Mouse (Mus musculus): ENCODE measurements around the gene Ankrd13c.
"Not testable (repeated sequence)": the region's sequence is repeated elsewhere in the genome, so short reads cannot be mapped to it uniquely, and the experiment has no call there.

Ankrd13c gene

DNA sequence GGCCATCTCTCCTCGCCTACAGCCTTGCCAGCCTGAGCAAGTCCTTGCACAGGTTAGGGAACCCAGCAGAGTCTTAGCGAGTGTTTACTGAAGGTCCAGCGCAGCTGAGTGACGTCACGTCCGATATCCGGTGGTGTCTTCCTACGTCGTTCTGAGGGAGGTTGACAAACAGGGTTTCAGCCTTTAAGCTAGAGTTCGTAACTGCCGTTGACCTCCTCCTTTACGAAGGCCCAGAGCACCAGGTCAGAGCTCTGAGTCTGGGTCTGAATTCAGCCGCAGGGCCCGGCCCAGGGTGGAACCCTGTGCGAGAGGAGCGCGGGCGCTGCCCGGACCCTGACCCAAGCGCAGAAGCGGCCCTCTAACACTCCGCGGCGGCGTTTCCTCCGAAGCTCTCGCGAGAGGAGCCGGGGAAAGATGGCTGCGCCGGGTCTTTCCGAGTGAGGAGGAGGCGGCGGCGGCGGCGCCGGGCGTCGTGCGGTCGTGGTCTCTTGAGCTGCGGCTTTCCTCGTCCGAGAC lies at the start of gene Ankrd13c:
Ankrd13c (plus strand) TSS at position 397 of the 516 bp plus-strand sequence.
- peak; percentile 94 for DNase-seq

DNA sequence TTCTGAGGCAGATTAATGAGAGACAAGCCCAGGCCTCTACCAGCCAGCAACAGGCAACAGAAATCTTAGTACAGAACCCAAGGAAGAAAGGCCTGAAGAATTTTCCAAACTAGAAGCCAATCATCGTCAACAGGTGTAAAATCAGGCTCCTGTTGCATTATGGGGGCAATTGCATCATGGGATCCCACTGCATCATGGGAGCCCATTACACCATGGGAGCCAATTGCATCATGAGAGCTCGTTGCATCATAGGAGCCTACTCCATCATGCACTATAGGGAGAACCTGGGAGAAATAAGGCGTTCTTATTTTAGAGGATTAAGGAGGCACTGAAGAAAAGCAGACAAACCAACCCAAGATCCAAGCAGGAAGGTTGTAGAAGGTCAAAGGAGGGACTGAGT lies 49.4 kb upstream of the Ankrd13c start:
- DNase-seq: no peak

DNA sequence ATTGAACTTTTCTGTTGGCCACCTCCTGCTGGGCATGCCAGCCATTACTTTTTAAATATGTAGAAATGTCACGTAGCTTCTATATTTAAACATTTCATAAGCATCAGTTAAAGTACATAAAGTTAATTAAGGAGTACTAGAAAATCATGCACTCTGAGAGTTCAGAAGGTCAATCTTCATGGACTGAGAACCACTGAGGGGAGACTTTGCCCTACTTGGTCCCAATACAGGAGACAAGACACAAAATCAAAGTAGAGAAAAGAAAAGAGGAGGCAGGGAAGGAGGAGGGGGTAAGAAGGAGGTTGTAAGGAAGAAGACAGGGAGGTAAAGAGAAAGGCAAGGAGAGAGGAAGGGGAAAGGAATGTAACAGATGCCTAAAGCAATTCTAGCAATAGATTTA lies 47.1 kb upstream of the Ankrd13c start:
- no peak for DNase-seq

DNA sequence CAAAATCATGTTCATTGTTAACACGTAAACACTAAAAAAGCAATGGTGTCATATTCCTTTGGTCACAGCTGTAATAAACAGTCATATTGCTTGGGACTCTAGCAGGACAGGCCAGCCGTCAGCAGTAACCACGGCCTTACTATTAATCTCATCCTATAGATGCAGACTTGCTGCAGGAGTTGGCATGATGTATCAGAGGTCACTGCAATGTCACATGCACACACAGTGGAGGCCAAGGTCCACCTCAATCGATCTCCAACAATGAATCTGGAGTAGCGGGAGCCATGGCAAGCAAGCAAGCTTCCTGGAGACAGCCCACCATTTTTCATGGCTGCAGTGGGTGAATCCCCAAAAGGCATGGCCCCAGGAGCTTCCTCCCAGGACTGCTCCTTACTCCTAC lies 45.3 kb upstream of the Ankrd13c start:
- no peak for DNase-seq

DNA sequence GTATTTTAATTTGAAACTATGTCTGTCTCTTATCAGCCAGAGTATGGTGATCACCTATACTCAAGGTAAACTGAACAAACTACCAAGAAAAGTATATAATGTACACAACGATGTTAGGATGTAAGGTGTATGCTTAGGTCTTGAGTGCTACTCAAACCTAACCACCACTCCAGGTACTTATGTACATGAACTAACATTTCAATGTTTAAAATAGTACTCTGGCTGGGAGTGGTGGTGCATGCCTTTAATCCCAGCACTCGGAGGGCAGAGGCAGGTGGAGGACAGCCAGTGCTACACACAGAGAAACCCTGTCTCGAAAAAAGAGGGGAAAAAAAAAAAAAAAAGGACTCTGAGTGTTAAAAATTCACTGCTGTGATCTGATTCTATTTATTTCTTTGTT lies 38.9 kb upstream of the Ankrd13c start:
- DNase-seq: no peak

DNA sequence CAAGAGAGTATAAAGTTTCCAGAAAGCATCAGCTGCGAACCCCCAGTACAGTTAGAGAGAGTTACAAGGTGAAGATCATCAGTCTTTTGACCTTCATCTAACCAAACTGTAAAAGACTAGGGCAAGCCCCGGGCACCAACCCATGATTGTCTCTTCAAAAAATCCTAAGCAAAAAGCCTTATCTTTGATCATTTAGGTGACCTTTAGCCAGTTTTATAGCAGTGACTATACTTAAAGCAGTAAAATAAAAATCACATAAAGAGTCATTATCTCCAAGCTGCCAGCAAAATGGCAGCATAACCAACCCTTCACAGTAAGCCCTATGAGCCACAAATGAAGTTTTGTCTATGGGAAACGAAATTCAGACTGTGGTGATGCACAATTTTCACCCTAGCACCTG lies 36.8 kb upstream of the Ankrd13c start:
- DNase-seq: no peak

DNA sequence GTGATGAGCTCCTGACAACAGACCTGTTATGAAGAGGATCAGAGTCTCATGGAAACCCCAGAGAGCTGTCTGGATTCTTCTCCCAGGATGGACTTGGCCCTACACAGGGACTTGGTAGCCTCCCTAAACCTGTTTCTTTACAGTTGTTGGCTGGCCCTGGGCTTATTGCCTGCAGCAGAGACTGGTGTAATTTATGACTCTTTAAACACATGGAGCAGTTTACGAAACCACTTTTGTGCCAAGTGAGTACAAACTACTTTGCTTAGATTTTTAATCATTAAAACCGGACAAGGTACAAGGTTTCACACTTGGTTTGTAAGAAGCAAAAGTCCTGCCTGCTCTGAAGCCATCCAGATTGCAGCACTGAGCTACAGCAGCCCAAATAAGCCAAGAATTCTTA lies 34.9 kb upstream of the Ankrd13c start:
- peak; percentile 69 for DNase-seq

DNA sequence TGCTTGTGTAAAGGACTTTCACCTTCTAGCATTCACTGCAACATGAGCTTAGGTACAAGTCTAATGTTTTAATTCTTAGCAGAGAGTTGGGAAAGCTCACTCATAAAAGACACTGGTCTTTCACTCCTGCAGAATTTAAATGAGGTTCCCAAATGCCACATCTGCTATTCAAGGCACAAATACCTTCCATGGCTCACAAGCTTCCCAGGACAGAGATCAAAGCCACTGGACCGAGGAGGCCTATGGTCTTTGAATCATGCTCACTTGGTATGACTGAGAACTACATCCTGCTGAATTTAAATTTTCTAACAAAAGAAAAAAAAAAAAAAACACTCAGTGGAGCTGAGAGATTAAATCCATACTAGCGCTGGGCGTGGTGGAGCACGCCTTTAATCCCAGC lies 30.7 kb upstream of the Ankrd13c start:
- peak; percentile 67 for DNase-seq

DNA sequence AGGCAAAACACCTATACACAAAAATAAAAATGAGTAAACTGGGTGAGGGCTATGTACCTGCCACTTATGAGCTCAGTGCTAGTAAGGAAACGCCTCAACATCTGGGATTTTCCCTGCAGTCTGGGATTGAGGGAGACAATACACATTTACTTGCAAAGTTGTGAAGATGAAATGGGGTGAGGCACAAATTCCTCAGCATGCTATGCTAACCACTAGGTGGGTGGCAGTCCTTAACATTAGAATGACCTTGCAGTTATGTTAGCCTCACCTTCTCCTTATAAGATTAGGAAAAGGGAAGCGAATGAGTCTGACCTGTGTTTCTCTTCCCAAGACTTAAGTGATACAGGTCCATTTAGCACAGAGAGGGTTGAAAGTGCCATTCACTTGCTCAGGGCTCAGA lies 25.7 kb upstream of the Ankrd13c start:
- no peak for DNase-seq

DNA sequence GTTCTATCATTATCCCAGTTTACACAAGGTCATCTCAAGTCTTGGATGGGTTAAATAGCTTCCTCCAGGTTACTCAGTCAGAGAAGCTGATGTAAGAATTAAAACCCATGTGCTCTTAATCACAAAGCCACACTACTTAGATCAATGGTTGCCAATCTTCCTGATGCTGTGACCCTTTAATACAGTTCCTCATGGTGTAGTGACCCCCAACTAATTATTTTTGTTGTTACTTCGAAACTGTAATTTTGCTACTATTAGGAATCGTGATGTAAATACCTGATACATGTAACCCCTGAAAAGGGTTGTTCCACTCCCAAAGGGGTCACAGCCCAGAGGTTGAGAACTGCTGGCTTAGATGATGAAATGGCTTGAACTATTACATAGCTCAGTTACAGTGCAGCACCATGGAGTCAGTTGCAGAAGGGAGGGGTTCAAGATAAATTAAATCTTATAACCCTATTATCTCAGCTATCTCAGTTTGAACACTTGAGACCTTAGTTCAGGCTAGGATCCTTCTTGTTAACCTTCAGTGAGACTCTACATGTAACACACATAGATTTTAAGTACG lies 23.7 kb upstream of the Ankrd13c start:
- no peak for DNase-seq

DNA sequence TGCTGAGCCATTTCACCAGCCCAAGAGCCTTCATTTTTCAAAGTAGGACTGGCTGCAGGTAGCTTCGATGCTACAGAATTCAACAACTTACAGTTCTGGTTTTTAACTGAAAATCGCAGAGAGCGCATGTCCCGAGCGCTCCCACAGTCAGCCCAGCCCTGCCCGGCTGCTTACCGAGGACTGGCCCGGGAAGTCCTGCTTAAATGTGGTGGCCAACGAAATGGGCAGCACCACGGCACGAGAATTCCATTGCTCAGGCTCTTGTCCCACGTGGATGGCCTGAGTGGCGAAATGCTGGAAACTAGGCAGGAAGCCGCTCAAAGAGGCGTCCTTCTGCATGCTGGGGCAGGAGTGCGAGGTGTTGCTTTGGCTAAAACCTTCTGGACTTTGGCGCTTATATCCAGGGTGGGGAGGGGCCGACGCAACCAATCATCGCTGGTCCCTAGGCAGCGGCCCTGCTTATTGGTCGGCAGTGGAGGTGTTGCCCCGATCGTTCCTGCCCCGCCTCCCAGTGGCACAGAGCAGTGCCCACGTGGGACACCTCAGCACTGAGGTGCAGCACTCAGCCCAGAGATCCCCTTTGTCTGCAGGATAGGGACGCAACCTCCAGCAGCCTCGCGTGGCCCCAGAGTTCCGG lies 22.2 kb upstream of the Ankrd13c start, which contains the start of gene Cth:
Cth (minus strand) TSS at position 386 of the 637 bp plus-strand sequence.
- DNase-seq: peak; percentile 95

DNA sequence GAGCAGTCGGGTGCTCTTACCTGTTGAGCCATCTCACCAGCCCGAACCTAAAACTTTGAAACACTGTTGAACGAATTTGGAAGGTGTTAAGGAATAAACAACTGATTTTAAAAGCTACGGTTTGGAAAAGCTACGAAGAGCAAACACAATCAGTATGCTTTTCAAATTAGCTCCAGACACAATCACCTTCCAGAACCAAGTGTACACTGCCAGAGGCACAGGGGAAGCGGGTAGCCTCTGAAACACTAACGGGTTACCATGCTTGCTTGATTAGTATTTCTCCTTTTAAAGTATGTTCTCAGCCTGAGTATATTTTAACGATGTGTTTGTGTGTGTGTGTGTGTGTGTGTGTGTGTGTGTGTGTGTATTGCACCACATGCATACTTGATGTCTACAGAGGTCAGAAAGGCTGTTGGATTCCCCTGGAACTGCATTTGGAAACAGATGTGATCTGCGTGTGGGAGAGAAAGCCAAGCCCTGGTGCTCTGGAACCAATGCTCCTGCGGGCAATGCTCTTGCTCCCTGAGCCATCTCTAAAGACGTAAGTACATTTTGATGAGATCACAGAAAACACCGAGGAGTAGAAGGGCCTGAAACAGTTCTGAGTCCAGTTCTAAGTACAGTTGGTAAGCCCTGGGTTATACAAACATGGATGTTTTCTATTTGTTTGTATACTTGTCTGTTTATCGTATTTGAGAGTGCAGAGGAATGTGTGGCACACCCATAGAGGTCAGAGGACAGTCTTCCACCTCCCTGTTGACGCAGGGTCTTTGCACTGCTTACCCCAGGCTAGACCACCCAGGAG lies 21.1 kb upstream of the Ankrd13c start:
- DNase-seq: no peak

DNA sequence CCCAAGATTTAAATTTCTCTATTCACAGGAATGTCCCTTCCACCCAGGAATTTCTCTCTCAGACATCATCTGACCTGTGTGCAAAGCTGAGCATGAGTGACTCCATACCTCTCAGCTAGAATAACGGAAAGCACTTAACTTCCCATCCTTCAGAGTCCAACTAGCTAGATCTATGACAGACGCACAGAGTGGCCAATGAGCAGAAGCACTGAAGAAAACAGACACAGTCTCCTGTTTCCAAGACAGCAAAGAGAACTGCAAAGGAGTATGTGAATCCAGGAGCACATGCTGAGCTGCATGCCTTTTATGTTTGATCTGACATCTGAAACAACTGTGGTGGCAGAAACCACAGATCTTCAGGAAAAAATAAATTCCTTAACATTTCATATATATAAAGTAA lies 20.3 kb upstream of the Ankrd13c start:
- DNase-seq: no peak

DNA sequence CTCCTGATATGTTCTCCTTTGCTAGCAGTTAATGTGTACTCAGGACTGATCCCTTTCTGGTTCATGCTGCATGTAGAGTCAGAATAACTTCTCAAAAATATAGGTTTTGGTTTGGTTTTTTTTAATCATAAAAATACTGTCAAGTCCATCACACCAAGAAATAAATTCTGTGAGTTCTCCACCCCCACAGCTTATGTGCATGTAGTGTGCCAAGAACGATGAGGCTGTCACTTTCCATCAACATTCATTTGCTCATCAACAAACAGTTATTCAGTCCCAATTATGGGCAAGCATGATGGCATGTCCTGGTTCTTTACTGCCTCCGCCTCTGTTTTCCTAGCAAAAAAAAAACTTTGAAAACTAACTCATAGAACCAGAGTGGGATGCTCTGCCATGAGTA lies 18.3 kb upstream of the Ankrd13c start:
- no peak for DNase-seq

DNA sequence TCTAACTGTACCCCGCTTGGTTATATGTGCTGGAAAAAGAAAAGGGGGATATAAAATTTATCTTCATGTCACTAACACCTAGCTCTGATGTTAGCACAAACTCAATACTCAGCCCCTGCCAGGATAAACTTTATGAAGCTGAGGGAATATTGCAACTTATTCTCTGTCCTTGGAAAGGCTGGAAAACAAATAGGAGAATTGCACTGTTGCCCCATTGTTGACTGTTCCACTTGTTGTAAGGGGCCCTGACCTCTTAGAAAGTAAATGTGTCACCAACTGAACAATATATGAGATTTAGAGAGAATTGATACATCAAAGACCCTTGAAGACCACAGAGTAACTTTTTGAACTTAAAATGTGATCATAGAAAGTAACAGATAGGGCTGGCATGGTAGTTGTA lies 17.6 kb upstream of the Ankrd13c start:
- no peak for DNase-seq

DNA sequence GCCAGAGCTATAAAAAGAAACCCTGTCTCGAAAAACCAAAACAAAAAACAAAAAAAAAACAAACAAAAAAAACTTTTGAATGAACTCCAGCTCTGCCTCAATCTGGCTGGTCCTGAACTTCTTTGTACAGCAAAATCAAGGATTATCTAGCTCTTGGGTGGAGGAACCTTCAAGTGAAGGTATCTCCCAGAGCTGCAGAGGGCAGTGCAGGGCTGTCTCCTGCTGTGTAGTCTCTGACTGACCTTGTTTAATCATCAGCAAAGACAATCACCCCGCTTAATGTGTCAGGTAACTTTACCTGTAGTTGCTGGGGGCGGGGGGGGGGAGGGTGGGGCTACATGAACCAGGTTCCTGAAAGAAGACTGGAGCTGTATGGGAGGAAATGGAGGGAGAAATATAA lies 15.4 kb upstream of the Ankrd13c start:
- DNase-seq: peak; percentile 56

DNA sequence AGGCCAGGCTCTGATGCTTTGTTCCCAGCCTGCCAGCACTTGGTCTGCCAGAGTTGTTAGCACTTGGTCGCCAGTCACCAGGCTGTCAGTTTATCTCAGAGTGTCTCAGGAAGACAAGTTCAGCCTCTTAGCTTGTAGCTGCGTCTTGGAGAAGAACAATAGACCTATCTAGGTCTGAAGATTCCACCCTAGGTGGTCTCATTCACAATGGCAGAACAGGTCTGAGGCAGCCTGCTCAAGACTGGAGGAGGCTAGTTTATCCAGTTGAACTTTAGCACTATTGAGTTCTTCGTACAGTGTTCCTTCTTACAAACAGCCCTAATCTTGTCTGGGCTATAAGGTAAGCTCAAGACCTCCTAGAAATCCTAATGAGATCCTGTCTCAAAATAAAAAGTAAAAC lies 15.0 kb upstream of the Ankrd13c start:
- DNase-seq: no peak

DNA sequence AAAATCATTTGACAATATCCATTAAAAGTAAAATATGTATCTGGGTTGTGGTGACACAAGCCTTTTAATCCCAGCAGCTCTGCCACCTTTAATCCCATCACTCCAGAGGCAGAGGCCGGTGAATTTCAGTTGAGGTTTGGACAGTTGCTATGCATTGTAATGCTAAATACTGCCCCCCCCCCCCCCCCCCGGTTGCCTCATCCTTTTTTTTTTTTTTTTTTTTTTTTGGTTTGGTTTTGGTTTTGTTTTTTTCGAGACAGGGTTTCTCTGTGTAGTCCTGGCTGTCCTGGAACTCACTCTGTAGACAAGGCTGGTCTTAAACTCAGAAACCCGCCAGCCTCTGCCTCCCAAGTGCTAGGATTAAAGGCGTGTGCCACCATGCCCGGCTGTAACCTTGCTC lies 13.8 kb upstream of the Ankrd13c start:
- not testable (repeated sequence) for DNase-seq

DNA sequence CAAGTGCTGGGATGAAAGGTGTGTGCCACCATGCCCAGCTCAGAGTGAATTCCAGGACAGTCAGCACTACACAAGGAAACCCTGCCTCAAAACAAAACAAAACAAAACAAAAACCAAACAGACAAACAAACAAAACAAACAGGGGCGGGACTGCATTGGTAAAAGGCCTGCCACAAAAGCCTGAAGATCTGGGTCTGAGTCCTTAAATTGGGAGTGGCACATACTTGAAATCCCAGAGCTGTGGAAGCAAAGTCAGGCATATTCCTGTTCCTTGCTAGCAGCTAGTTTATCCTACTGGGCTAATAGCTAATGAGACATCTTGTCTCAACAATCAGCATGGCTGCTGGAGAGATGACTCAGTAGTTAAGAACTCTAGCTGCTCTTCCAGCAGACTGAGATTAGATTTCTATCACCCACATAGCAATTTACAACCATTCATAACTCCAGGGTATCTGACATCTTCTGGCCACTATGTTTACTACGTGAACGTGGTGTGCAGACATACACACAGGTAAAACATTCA lies 12.7 kb upstream of the Ankrd13c start:
- no peak for DNase-seq

DNA sequence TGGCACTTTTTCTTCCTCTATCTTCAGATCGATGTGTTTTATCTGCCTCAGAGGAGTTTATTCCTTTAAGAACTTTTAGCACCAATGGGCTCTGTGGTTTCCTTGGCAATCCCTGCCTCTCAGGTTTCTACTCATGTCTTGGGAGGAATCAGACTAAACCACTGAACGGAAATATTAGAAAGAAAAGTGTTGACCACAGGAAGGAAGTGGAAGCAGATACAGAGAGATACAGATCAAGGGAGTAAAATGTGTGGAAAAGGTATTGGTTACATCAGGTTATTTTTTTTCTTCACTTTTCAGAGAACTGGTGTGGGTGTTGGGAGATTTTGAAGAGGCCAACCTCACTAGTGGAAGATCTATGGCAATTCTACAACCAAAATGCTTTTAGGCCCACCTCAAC lies 8.5 kb upstream of the Ankrd13c start:
- no peak for DNase-seq

DNA sequence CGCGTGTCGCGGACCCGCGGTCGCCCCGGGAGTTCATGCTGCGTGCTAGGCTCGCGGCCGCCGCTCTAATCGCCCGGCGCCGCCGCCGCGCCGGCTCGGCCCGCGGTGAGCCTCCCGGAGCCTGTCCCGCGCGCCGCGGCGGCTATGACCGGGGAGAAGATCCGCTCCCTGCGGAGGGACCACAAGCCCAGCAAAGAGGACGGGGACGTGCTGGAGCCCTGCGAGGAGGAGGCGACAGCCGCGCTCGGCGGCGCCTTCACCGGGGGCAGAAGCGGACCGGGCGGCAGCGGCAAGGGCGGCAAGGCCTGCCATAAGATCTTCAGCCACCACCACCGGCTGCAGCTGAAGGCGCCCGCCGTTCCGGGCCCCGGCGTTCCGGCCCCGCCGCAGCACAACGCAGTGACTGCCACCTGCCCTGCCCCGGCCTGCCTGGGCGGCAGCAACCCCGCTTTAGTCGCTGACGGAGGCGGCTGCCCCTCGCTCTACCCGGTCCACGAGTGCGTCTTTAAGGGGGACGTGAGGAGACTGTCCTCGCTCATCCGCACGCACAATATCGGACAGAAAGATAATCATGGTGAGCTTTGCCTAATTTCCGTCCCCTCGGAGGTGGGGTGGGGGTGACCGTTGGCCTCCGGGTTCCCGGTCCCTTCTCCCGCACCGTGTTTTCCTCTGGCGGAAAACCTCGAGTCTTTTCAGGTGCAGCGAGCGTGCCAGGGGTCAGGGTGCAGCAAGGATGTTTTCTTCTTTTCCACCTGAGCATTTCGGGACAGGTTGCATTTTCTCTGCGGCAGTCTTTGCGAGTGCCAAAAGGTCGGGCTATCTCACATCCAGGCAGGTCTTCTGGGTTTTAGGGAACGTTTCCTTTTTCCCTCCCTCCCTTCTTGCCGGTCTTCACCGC lies 593 bp downstream of the Ankrd13c start:
- peak; percentile 64 for DNase-seq

DNA sequence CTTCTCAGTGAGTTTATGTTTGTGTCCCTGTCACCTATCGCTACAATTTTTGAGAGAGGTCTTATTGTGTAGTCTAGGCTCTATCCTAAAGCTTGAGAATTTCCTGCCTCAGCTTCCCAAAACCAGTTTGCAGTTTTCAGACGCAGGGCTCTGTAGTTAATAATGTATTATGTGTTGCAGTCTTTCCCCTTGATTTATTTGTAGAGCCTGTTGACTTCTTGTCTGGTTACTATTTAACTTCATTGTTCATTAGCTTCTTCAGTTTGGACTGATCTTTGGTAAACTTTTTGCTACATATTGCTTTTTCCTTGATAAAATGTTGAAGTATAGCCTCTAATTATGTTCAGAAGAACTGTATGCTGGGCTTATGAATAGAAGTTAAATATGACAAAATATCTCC lies 5.7 kb downstream of the Ankrd13c start:
- no peak for DNase-seq

DNA sequence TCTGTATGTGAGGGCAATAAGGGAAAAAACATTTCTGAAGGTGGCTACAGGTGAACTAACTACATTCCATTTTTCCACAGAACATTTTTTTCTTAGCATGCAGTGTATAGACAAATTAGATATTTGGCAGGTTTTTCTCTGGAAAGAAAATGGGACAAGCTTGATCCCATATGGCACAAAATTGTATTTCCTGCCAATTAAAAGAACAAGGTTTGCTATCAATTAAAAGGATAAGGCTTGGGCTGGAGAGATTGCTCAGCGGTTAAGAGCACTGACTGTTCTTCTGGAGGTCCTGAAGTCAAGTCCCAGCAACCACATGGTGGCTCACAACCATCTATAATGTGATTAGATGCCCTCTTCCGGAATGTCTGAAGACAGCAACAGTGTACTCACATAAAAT lies 8.4 kb downstream of the Ankrd13c start:
- no peak for DNase-seq

All from kidney, postnatal 14 days (tissue).